Mouse (Mus musculus) lung, postnatal 0 days (tissue): ENCODE measurements around the gene Rtn4ip1.
A peak's percentile ranks its signal among the peaks of the same experiment; 100 is the strongest.

Experiments used
- CTCF ChIP-seq: IDR thresholded peaks from 2 replicates; pipeline ENCODE4 v1.5.1; 2016; ENCODE audit warnings: antibody characterized with exemption, mild to moderate bottlenecking
- EP300 ChIP-seq: IDR thresholded peaks from 2 replicates; pipeline ENCODE4 v1.6.1; 2016; ENCODE audit warnings: antibody characterized with exemption, mild to moderate bottlenecking, control low read depth

DNA sequence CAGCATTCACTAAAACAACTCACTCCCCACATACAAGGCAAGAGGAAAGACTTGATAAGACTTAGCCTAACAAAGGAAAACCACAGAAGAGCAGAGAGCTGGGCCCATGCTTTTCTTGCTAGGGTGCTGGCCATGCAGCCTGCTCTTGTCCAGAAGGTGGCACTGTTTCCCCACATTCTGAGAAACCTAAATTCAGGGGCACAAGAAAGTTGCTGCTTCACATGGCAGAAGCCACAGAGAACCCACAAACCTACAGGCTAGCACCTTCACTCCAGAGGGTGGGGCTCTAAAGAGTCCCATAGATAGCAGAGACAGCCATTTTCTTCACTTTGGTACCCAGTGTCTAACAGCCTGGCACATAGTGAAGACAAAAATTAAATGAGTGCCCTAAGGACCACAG, 52.3 kb downstream of the Rtn4ip1 start:
- TF ChIP-seq CTCF (peak; percentile 94), EP300 (no peak)
